Mouse (Mus musculus) right cerebral cortex, postnatal 14 days (tissue): Measurements from ENCODE around the gene Lman1l.

ENCODE experiments used
- DNase-seq: peaks from one replicate; pipeline ENCODE4 v3.0.0; 2022

Gene Lman1l

GRCm38 (mm10) chr9:57617556-57618169 is 2.9 kb downstream of the Lman1l start:
- DNase-seq: no peak

GRCm38 (mm10) chr9:57614786-57615185 is 5.8 kb downstream of the Lman1l start:
- DNase-seq: no peak

- DNase-seq: no peak
These were observed 6.6 kb downstream of the Lman1l start for GRCm38 (mm10) chr9:57613975-57614374.

- DNase-seq: no peak
These were observed 8.0 kb downstream of the Lman1l start for GRCm38 (mm10) chr9:57612587-57612986.

GRCm38 (mm10) chr9:57610359-57610826 is 10.2 kb downstream of the Lman1l start:
- DNase-seq: no peak

- no peak for DNase-seq
These were observed 10.8 kb downstream of the Lman1l start for GRCm38 (mm10) chr9:57609803-57610202.

- no peak for DNase-seq
These were observed 14.3 kb downstream of the Lman1l start, which contains the start of gene Cplx3 for GRCm38 (mm10) chr9:57606139-57606851. Gene Cplx3 (minus strand): TSS chr9:57606281.

GRCm38 (mm10) chr9:57605503-57605902 is 15.1 kb downstream of the Lman1l start:
- DNase-seq: no peak

- DNase-seq: no peak
These were observed 15.7 kb downstream of the Lman1l start for GRCm38 (mm10) chr9:57604875-57605274.

- DNase-seq: no peak
These were observed 18.5 kb downstream of the Lman1l start for GRCm38 (mm10) chr9:57602098-57602497.

- DNase-seq: peak; percentile 75
These were observed 19.2 kb downstream of the Lman1l start for GRCm38 (mm10) chr9:57601353-57601706.

GRCm38 (mm10) chr9:57600620-57601352 is 19.8 kb downstream of the Lman1l start:
- no peak for DNase-seq

GRCm38 (mm10) chr9:57598851-57599563 is 21.6 kb downstream of the Lman1l start:
- no peak for DNase-seq

GRCm38 (mm10) chr9:57597929-57598382 is 22.6 kb downstream of the Lman1l start:
- no peak for DNase-seq

- DNase-seq: no peak
These were observed 23.3 kb downstream of the Lman1l start for GRCm38 (mm10) chr9:57597265-57597664.

- DNase-seq: no peak
These were observed 26.4 kb downstream of the Lman1l start for GRCm38 (mm10) chr9:57594174-57594509.

- DNase-seq: peak; percentile 41
These were observed 27.0 kb downstream of the Lman1l start for GRCm38 (mm10) chr9:57593454-57594173.

GRCm38 (mm10) chr9:57590726-57591125 is 29.8 kb downstream of the Lman1l start:
- no peak for DNase-seq

- DNase-seq: peak; percentile 74
These were observed 31.1 kb downstream of the Lman1l start, which contains the start of gene Ulk3 for GRCm38 (mm10) chr9:57589224-57590126. Gene Ulk3 (plus strand): TSS chr9:57589452.

- DNase-seq: no peak
These were observed 35.6 kb downstream of the Lman1l start for GRCm38 (mm10) chr9:57584991-57585390.

- no peak for DNase-seq
These were observed 43.3 kb downstream of the Lman1l start for GRCm38 (mm10) chr9:57577144-57577849.
